Mouse (Mus musculus) spleen, postnatal 36 days (tissue): ENCODE results near the gene Rabgap1l.

Experiments used
- DNase-seq, 2 experiments: peaks; one replicate each; pipeline ENCODE4 v3.0.0; 2022; ENCODE audit warnings: low spot score in 2 of 2, mixed read lengths in 1 of 2

The Rabgap1l gene

DNA sequence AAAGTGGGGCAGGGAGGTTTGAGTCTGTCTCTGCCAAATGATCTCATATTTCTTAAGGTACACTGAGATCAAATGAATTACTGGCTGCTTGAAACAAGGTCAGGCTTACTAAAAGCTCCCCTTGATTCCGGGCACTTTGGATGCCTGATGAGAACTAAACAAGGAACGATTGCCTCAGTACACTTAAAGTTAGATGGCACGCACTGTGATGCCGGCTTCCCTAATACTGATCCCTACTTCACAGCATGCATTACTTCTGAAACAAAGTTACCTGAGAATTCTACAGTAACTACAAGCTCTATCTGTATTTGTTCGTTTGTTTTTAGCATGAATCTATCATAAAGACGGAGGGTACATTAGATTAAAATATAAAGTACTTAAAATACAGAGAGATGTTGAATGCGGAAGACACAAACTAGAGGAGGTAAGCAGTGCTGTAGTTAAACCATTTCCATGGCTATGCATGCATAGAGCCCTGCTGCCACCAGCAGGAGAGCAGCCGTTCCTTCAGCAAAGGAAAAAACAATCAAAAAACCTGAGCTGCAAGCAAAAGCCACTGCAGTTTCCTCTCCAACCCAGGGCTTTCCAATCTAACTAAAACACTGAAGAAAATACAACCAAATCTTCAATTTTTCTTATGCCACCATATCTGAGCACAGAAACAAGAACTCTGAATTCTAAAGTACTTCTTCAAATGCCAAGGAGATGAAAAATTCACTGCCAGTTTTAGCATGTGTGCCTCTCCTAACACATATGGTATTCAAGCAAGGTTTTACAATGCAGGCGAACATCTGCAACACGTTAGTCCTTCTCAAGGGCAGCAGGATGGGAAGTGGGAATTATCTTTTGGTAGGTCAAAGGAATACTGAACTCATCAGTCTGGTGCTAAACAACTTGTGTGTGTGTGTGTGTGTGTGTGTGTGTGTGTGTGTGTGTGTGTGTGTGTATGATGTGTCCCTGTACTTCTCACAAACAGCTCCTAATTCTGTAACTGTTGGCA is 415.4 kb downstream of the Rabgap1l start:
- peak; percentile 27 to 29 for DNase-seq

DNA sequence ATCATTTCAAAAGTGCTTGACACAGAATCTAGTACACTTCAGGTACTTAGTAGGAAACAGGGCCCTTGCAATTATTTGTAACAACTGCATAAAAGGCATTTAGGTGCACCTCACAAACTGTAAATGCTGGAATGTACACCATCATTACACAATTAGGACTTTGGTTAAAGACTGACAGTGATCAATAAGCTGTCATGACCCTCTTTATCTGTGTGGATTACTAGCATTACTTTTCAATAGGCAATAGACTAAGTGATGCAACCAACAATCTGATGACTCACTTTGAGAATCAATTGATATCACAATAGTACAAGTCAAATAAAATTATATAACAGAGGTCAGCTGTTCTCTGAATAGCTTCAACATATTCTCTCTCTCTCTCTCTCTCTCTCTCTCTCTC is 418.5 kb downstream of the Rabgap1l start:
- DNase-seq, result no peak

DNA sequence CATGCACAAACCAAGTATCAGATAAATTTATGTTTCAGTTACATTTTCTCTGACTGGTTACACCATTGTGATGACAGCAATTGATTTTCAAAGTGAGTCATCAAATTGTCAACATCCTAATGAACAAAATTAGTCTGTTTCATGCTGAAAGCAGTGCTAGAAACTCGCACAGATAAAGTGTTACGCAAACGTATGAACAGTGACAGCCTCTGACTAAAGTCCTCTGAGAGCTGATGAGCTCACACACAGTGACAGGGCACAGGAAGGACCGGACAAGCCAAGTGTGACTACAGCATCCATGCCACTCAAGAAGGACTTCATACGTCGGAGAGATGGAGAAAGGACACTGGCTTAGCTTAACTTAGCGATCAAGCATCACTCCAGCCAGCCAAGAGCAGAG is 419.7 kb downstream of the Rabgap1l start:
- DNase-seq, result no peak

DNA sequence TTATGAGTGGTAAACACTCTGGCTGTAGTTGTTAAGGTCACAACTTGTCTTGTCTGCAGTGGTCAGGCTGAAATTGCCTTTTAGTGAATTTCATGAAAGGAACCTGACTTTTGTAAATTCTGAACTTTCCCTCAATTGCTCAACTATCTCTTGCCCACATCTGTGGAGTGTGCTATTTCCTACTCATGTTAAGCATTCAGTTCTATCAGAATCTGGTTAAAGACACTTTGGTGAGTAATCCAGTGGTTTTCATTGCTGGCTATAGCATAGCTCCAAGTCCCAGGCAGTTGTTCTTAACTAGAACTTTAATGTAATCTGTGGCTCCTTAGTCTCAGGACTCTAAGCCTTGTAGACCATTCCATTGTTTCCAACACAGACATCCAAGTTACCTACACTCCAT is 421.3 kb downstream of the Rabgap1l start:
- no peak for DNase-seq

DNA sequence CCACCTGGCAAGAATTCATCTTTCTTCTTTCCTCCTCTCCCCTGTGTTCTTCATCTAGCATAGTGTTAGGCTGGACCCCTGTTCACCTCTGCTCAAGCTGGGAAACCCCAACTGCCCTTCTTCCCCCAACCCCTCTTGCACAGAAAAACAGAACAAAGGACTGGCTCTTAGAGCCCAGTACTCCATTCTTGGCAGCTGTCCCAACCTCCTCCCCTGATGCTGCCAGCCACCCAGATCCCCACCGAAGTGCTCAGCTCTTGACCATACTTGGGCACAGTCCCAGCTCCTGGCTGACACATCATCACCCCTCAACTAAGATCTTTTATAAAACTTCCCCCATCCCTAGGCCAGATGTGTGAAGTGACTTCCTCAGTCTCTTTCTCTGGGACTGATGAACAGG is 422.5 kb downstream of the Rabgap1l start:
- no peak for DNase-seq

DNA sequence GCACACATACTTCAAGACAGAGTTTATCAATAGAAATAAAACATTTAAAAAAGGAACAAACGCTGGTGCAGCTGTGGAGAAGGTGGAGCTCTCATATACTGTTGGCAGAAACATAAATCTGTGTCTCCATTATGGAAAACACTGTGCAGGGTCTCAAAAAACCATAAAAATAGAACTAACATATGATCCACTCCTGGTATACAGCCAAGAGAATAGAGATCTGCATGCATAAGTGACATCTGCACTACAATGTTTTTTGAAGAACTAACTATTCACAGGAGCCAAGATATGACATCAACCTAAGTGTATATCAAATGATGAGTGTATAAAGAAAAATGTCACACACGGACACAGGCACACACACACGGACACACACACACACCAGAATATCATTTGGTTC is 426.4 kb downstream of the Rabgap1l start:
- DNase-seq, result no peak

DNA sequence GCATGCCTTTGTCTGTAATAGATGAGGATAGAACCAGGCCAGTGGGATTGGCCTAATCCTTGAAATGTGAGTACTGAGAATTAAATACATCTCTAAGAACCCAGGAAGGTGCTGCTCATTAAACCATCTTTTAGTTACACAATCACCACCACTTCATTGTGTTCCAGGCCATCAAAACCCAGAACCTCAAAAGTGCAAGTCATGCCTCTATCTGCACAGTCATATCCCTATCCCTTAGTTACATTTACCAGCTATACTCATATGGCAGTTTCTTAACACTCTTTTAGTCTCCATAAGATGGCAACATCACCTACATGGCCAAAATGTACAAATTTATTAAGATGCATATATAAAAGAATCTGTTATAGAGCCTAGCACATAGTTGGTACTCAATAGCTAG is 435.7 kb downstream of the Rabgap1l start:
- no peak for DNase-seq

DNA sequence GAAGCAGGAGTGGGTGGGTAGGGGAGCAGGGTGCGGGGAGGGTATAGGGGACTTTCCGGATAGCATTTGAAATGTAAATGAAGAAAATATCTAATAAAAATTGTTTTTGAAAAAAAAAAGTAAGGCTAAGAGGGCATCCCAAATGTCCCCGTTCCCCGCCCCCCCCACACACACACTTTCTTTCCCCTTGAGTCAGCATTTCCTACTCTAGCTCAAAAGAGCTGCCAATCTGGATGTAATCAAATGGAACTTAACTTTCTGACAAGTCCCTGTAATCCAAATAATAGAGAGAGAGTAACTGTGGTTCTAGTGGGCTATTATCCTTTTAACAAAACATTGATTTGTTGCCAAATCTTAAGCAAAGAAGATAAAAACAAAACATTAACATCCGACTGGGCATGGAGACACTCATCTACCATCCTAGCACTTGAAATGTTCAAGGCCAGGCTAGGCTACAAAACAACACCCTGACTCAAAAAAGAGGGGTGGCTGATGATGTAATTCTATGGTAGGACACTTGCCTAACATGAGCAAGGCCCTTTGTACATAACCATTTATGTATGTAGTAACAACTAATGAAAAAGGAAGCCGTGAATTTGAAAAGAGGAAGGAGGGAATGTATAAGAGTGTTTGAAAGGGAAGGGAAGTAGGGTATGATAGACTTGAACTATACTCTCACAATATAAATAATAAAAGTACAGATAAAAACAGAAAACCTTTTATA is 439.1 kb downstream of the Rabgap1l start:
- DNase-seq, result no peak

DNA sequence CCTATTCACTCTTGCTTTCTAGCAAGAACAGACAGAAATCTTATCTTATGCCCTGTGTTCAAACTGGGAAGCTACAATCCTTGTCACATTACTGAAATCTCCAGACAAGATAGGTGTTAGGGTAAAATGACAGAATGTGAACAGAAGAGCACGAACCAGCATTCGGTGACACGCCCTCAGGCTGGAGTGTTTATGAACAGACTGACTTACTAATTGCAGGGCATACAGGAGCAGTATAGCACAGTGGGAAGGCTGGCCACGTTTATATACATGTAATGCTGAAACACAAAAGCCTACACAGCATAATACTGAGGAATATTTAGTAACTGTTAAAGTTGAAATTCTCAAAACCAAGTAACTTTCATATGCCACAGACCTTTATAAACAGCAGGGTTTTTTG is 440.7 kb downstream of the Rabgap1l start:
- no peak for DNase-seq

DNA sequence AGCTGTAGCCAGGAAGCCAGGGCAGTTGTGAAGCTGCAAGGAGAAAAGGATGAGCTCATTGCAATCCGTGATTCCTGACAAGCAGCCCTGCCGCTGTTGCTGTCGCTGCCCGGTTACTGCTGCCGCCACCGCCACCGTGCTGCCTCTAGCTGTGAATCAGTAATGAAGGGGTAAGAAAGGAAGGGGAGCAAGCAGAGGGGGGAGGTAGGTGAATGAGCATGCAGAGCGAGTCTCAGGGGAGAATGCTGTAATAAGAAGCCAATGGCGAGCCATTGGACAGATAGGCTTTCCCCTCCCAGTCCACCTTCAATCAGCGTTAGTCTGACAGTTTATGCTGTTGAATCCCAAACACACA is 441.2 kb downstream of the Rabgap1l start:
- no peak for DNase-seq

GRCm38 (mm10) chr1:160351146-160351879 is 441.7 kb downstream of the Rabgap1l start:
- no peak for DNase-seq

- no peak for DNase-seq
Observed at GRCm38 (mm10) chr1:160340653-160341052, 452.4 kb downstream of the Rabgap1l start.

DNA sequence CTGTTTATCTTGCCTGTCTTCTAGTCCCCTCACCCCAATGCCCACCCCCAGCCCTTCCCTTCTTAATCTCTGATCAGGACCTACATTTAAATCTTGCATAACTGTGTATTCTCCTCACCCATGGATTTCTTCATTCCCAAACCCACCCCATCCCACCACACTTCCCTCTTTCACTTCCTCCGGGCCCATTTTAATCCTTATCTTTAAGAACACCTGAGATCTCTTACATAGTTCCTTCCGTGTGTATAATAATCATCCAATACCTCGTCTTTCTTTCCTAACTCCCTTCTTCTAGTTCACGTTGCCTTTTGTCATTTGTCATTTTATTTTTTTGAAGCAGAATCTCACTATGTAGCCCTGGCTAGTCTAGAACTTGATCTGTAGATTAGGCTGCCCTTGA is 453.6 kb downstream of the Rabgap1l start:
- DNase-seq, result no peak

DNA sequence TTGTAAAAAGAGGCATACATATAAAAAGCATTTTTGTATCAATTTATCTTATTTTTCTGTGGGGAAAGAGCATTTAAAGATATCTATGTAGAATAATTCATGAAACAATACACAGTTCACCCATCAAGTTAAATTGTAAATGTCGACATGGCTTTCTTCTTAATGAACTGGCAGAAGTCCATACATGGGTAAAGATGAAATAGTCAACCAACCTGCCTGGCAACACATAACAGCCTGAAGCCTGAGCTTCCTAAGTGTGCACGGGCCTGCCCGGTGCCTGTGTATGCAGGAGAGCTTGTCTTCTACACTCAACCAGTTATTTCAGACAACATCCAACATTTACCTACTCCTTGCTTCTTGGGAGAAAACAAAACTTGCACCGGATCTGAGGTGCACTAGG is 458.2 kb downstream of the Rabgap1l start:
- DNase-seq, result no peak

DNA sequence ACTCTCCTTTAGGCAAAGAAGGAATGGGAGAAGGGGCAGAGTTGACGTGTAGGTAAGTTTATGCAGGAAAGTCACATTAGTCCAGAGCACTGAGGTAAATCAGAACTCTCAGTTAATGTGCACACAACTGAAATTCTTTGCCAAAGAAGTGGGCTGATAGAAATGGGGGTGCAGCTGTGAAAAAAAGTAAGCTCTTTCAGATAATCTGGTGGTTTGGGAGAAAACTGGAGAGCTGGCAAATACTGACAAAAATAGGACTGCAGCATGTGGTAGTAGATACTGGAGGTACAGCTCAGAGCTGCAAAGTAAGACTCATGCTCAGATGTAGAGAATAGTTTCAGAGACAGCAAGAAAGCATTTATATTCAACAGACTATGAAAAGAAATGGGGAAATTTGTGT is 462.2 kb downstream of the Rabgap1l start:
- no peak for DNase-seq

- no peak for DNase-seq
Observed at GRCm38 (mm10) chr1:160330222-160330621, 462.8 kb downstream of the Rabgap1l start.

DNA sequence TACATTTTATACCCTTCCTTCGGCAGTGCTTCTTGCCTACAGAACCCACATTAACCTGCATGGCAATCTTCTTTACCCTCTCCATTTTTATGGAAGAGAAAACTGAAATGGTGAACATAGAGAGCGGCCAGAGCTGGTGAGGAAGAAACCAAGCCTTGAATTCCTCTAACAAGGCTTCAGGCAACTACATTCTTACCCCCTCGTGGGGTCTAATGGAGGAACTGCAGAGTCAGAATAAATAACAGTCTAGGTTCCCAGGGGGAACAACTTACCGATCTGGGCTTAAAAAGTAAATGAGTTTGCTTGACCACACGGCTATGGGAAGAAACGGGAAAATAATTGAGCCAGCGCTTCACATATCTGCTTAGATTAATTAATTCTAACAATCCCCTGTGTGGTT is 463.2 kb downstream of the Rabgap1l start:
- DNase-seq, result no peak

- no peak for DNase-seq
Observed at GRCm38 (mm10) chr1:160327531-160327930, 465.5 kb downstream of the Rabgap1l start.

- DNase-seq, result no peak
Observed at GRCm38 (mm10) chr1:160325542-160325941, 467.5 kb downstream of the Rabgap1l start.

- DNase-seq, result no peak
Observed at GRCm38 (mm10) chr1:160320690-160321089, 472.3 kb downstream of the Rabgap1l start.

DNA sequence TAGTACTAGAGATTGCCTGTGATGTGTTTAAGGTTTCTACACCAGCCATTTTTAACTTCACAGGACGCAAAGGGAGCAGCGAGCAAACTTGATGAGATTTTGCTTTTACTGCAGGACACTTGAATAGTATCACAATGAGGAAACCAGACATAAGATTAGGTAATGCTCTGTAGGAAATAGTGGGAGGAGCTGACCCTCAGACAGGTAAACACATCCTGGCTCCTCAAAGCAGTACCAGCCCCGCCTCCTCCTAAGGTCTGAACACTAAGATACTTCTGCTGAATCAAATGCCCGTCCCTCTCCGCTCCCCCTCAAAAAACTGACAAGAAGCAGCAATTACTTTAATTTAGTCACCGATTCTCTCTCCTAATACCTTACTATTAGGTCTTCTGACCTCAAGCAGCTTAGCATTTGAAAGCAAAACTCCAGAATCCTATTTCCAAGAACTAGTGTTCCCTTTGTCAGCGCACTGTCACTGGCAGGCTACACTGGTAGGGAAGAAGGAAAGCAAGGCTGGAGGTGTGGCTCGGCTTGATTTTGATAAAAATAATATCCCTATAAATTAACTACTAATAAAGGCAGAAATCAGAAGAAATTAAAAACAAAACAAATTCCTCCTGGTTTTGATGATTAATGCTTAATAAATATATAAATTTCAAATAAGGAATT is 474.8 kb downstream of the Rabgap1l start:
- DNase-seq, result no peak

GRCm38 (mm10) chr1:160316239-160316638 is 476.8 kb downstream of the Rabgap1l start:
- no peak for DNase-seq
